Mouse (Mus musculus): ENCODE data around the gene Tmem26. TPM values are rescaled to one million over a fixed set of nuclear protein-coding genes. Genes with fewer than 3 reads are reported as not detected.

Gene Tmem26
- total RNA-seq (2023), result 2.1 to 4.8 TPM (median 4.2 TPM) in 4 replicates

GRCm38 (mm10) chr10:68723568-68724360, at the start of gene Tmem26:
Tmem26 (plus strand) TSS chr10:68723646.

Other genes with a start within 250 kb of the Tmem26 start
- 0.94 TPM in 1 of 4 replicates, not detected in the others for gene Cabcoco1, start 181.8 kb upstream of the Tmem26 start, total RNA-seq (2023)

Measured in B cell, adult 62 days (primary cell).